Mouse (Mus musculus) forebrain, embryonic 15.5 days (tissue): Measurements from ENCODE around the gene Ngp. TPM values are rescaled to one million over a fixed set of nuclear protein-coding genes. Genes with fewer than 3 reads are reported as not detected.
"Not testable (repeated sequence)": the region's sequence is repeated elsewhere in the genome, so short reads cannot be mapped to it uniquely, and the experiment has no call there.

Experiments used
- ATAC-seq: fragments of 200-750 bp; cut with Nextera tagmentation; replicated peaks from 2 replicates; pipeline ENCODE4 v1.8.0; 2017; ENCODE audit warnings: mild to moderate bottlenecking, moderate TSS enrichment, moderate library complexity
- H3K27ac ChIP-seq: fragments of 300-500 bp; sonication (generic); replicated peaks from 2 replicates; pipeline ENCODE4 v1.5.1; 2015; ENCODE audit warnings: mild to moderate bottlenecking, inconsistent platforms
- H3K27me3 ChIP-seq: fragments of 300-500 bp; sonication (generic); 2 replicates; pipeline ENCODE4 v1.6.1; 2015; ENCODE audit warnings: inconsistent platforms
- H3K36me3 ChIP-seq: fragments of 300-500 bp; sonication (generic); 2 replicates; pipeline ENCODE4 v1.6.1; 2015; ENCODE audit warnings: mild to moderate bottlenecking, inconsistent platforms
- H3K4me1 ChIP-seq: fragments of 300-500 bp; sonication (generic); 2 replicates; pipeline ENCODE4 v1.6.1; 2015; ENCODE audit warnings: inconsistent platforms
- H3K4me2 ChIP-seq: fragments of 300-500 bp; sonication (generic); replicated peaks from 2 replicates; pipeline ENCODE4 v1.6.1; 2015; ENCODE audit warnings: mild to moderate bottlenecking, inconsistent platforms
- H3K4me3 ChIP-seq: fragments of 300-500 bp; sonication (generic); 2 replicates; pipeline ENCODE4 v1.5.1; 2015; ENCODE audit warnings: mild to moderate bottlenecking, inconsistent platforms
- H3K9ac ChIP-seq: fragments of 300-500 bp; sonication (generic); replicated peaks from 2 replicates; pipeline ENCODE4 v1.6.1; 2015; ENCODE audit warnings: mild to moderate bottlenecking, inconsistent platforms
- H3K9me3 ChIP-seq: fragments of 300-500 bp; sonication (generic); 2 replicates; pipeline ENCODE4 v1.6.1; 2016; ENCODE audit warnings: inconsistent platforms
- WGBS: fragments of 180-500 bp; shearing (Covaris S2); methylation state at CpG from one replicate; pipeline ENCODE4 v1.1.7; 2015; ENCODE audit warnings: mixed read lengths; 5-methylcytosine and 5-hydroxymethylcytosine counted together
- polyA plus RNA-seq: library from polyadenylated mRNA; unstranded; fragments of >200 nt; fragmentation: Nextera tagmentation; extraction: Ambion mirVana; gene quantifications from 2 replicates; pipeline ENCODE4 v1.2.1, GENCODE M21; 2015

Gene Ngp
- 0.41 and 1.6 TPM in 2 replicates for polyA plus RNA-seq

DNA sequence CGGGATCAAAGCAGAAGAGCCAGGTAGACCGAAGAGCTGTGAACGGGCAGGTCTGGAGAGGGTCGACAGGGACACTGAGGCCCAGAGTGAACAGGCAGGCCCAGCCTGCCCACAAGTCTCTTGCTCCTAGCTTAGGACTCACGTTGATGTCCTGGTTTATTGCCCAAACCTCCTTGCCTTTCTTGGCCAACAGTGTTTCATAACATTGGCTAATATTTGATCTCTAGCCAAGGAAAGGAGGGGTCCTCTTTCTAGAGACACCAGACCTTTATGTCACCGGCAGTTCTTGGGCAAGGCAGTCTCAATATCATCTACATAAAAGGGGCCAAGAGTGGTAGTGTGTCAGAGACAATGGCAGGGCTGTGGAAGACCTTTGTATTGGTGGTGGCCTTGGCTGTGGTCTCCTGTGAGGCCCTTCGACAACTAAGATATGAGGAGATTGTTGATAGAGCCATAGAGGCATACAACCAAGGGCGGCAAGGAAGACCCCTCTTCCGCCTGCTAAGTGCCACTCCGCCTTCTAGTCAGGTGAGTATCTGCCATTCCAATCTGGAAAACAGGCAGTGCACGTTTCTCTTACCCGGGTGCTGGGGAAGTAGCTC, at the start of gene Ngp:
TSS of gene Ngp (plus strand) at position 237 of the 602 bp plus-strand sequence.
- no peaks in the 10 kb centered on the region for H3K4me1 ChIP-seq
- WGBS: 94% methylated on average over 12 of the region's 12 CpGs
- ATAC-seq: no peak
- no peak within 1 kb of the TSS for H3K4me3 ChIP-seq
- no peaks in the 10 kb centered on the region for H3K27me3 ChIP-seq
- no peaks in the 10 kb centered on the region for H3K36me3 ChIP-seq
- no peak within 1 kb of the TSS for H3K9ac ChIP-seq
- no peaks in the 10 kb centered on the region for H3K9me3 ChIP-seq
- H3K4me2 ChIP-seq: no peak within 1 kb of the TSS
- H3K27ac ChIP-seq: no peak within 1 kb of the TSS

DNA sequence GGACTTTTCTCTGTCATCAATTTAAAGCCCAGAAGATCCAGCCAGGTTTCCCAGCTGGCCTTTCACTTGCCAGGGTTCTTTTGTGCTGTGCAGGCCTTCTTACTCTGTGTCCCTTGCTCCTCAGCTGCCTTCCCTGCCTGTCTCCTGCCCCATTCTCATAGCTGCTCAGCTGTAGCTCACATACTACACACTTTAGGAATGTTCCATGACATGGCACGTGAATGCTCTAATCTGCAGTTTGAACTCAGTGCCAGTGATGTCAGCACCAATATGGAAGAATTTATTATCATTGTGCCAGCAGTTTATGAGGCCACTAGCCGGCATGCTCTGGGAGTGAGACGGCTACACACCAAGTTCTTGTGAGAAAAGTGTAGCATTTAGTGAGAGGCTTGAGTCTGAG, 49.7 kb upstream of the Ngp start:
- Histone ChIP-seq H3K27ac (no peak overlapping the region), H3K9ac (no peak overlapping the region), H3K4me1 (peaks cover 5% of the 10 kb centered on the region; the same call in 1 of the 2 replicates), H3K4me2 (no peak overlapping the region), H3K36me3 (peaks cover 17% of the 10 kb centered on the region), H3K27me3 (no peaks in the 10 kb centered on the region), H3K9me3 (no peaks in the 10 kb centered on the region), H3K4me3 (no peak overlapping the region)
- 92% methylated on average over 3 of the region's 3 CpGs for WGBS
- no peak for ATAC-seq

DNA sequence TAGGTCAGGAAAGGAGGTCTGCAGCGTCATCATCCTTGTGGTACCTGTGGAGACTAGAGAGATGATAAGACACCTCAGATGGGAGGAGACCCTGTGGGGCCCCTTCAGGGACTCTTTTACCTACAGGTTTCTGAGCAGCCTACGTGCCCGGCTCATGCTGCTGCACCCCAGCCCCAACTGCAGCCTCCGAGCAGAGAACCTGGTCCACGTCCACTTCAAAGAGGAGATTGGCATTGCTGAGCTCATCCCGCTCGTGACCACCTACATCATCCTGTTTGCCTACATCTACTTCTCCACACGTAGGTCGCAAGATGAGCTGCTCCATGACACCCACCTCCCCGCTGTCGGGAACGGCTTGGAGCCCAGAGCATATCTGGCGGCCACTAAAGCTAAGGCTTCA, 45.7 kb upstream of the Ngp start:
- H3K9me3 ChIP-seq: no peaks in the 10 kb centered on the region
- no peak overlapping the region for H3K4me3 ChIP-seq
- peaks cover 41% of the 10 kb centered on the region for H3K36me3 ChIP-seq
- no peak overlapping the region for H3K27ac ChIP-seq
- no peaks in the 10 kb centered on the region for H3K4me1 ChIP-seq
- no peak overlapping the region for H3K4me2 ChIP-seq
- H3K9ac ChIP-seq: no peak overlapping the region
- H3K27me3 ChIP-seq: no peaks in the 10 kb centered on the region
- 93% methylated on average over 13 of the region's 13 CpGs for WGBS
- ATAC-seq: no peak

GRCm38 (mm10) chr9:110375668-110376067, 43.9 kb upstream of the Ngp start:
- no peak overlapping the region for H3K9ac ChIP-seq
- no peak for ATAC-seq
- no peaks in the 10 kb centered on the region for H3K4me1 ChIP-seq
- no peak overlapping the region for H3K4me2 ChIP-seq
- H3K36me3 ChIP-seq: peaks cover 52% of the 10 kb centered on the region
- H3K27ac ChIP-seq: no peak overlapping the region
- H3K9me3 ChIP-seq: no peaks in the 10 kb centered on the region
- WGBS: 96% methylated on average over 3 of the region's 3 CpGs
- no peak overlapping the region for H3K4me3 ChIP-seq
- no peaks in the 10 kb centered on the region for H3K27me3 ChIP-seq

GRCm38 (mm10) chr9:110377655-110378054, 41.9 kb upstream of the Ngp start:
- not testable (repeated sequence) for H3K27ac ChIP-seq, H3K27me3 ChIP-seq, H3K9ac ChIP-seq, H3K4me3 ChIP-seq, ATAC-seq, H3K4me2 ChIP-seq, H3K4me1 ChIP-seq, H3K9me3 ChIP-seq
- H3K36me3 ChIP-seq: peaks cover 67% of the 10 kb centered on the region
- whole genome bisulfite sequencing: 88% methylated on average over 14 of the region's 15 CpGs

DNA sequence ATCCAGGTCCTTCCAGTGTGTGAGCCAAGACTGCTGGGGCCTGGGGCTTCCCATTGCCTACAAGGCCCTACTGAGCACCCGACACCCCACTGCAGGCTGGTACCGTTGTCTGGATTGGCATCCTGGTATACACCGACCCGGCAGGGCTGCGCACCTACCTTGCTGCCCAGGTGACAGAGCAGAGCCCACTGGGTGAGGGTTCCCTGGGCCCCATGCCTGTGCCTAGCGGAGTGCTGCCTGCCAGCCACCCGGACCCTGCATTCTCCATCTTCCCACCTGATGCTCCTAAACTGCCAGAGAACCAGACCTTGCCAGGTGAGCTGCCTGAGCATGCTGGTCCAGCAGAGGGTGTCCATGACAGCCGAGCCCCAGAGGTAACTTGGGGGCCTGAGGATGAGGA, 40.2 kb upstream of the Ngp start:
- Histone ChIP-seq H3K9ac (no peak overlapping the region), H3K4me2 (no peak overlapping the region), H3K36me3 (peaks cover 70% of the 10 kb centered on the region), H3K27ac (no peak overlapping the region), H3K27me3 (no peaks in the 10 kb centered on the region), H3K9me3 (no peaks in the 10 kb centered on the region), H3K4me1 (no peaks in the 10 kb centered on the region), H3K4me3 (no peak overlapping the region)
- WGBS: 94% methylated on average over 8 of the region's 8 CpGs
- no peak for ATAC-seq

DNA sequence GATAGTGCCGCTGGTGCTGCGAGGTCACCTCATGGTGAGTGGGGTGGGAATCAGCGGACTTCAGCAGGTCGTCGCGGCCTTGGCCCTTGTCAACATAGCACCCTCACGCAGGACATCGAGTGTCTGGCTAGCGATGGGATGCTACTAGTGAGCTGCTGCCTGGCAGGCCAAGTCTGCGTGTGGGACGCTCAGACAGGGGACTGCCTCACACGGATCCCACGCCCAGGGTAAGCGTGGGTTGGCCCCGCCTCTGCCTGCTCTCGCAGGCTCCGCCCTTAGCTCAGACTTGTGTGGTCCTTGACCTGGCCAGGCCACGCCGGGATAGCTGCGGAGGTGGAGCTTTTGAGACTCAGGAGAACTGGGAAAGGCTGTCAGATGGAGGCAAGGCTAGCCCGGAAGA, 38.9 kb upstream of the Ngp start:
- ATAC-seq: no peak; the same call in 1 of the 2 replicates
- Histone ChIP-seq H3K4me2 (no peak overlapping the region), H3K27me3 (no peaks in the 10 kb centered on the region), H3K4me3 (no peak overlapping the region), H3K9ac (no peak overlapping the region), H3K27ac (no peak overlapping the region), H3K9me3 (no peaks in the 10 kb centered on the region), H3K4me1 (no peaks in the 10 kb centered on the region), H3K36me3 (peaks cover 78% of the 10 kb centered on the region)
- 41% methylated on average over 21 of the region's 21 CpGs for WGBS

DNA sequence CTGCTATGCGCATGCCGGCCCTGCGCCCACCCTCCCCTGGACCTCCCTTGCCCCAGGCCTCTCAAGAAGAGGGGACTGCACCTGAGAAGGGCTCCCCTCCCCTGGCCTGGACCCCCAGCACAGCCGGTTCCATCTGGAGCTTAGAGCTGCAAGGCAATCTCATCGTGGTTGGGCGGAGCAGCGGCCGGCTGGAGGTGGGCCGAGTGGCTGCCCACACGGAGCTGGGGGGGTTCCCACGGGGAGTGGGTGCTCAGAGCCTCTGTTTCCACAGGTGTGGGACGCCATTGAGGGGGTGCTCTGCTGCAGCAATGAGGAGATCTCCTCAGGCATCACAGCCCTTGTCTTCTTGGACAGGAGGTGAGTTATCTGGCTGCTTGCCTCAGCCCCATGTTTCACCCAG, 38.3 kb upstream of the Ngp start:
- Histone ChIP-seq H3K4me3 (no peak overlapping the region), H3K27me3 (no peaks in the 10 kb centered on the region), H3K4me1 (no peaks in the 10 kb centered on the region), H3K27ac (no peak overlapping the region), H3K9ac (no peak overlapping the region), H3K9me3 (no peaks in the 10 kb centered on the region), H3K4me2 (no peak overlapping the region), H3K36me3 (peaks cover 78% of the 10 kb centered on the region)
- 85% methylated on average over 12 of the region's 12 CpGs for WGBS
- no peak; the same call in 1 of the 2 replicates for ATAC-seq

GRCm38 (mm10) chr9:110384369-110384929, 35.1 kb upstream of the Ngp start:
- no peaks in the 10 kb centered on the region for H3K9me3 ChIP-seq
- no peak overlapping the region for H3K4me2 ChIP-seq
- H3K4me1 ChIP-seq: no peaks in the 10 kb centered on the region
- H3K27me3 ChIP-seq: no peaks in the 10 kb centered on the region
- WGBS: 82% methylated on average over 7 of the region's 7 CpGs
- peaks cover 88% of the 10 kb centered on the region for H3K36me3 ChIP-seq
- no peak overlapping the region for H3K9ac ChIP-seq
- H3K4me3 ChIP-seq: no peak overlapping the region
- ATAC-seq: no peak
- no peak overlapping the region for H3K27ac ChIP-seq

DNA sequence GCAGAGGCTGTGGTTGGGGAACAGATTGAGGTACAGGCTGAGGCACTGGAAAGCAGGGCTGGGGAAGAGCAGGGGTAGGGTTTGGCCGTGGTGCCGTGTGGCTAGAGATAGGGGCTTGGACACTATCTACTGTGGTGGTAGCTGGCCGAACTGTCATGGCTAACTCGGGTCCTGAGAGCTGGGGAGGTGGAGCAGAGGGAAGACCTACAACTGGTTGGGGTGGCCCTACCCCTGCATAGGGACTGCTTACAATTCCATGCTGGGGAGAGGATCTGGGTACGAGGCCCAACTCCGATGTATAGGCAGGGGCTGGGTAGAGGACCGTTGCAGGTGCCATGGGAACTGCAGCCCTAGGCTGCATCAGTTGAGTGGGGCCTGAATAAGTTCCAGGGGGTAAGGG, 31.5 kb upstream of the Ngp start:
- H3K4me2 ChIP-seq: no peak overlapping the region
- ATAC-seq: no peak
- 99% methylated on average over 7 of the region's 7 CpGs for WGBS

DNA sequence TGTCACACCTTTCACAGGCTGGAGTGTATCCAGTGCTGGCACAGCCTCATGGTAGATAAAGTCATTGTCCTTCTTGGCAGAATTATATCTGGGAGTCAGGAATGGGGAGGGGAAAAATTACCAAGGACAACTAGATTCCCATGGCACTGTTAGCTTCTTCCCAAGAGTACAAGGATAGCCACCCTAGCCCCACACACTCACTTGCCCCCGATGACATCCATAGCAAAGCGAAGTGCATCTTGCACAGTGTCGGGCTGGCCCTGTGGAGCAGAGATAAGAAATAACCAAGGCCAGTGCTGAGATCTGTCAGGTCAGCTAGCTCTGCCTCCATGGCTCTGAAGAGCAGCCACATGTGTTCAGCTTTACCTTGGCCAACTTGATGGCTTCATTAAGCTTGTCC, 28.7 kb upstream of the Ngp start:
- Histone ChIP-seq H3K9me3 (no peaks in the 10 kb centered on the region), H3K27me3 (no peaks in the 10 kb centered on the region), H3K27ac (no peak overlapping the region), H3K36me3 (peaks cover 85% of the 10 kb centered on the region), H3K4me1 (no peaks in the 10 kb centered on the region), H3K4me3 (no peak overlapping the region), H3K9ac (no peak overlapping the region), H3K4me2 (no peak overlapping the region)
- no peak for ATAC-seq
- 96% methylated on average over 3 of the region's 3 CpGs for WGBS

More for the DNA sequence above, 31.5 kb upstream of the Ngp start:
- Histone ChIP-seq H3K9ac (no peak overlapping the region), H3K9me3 (no peaks in the 10 kb centered on the region), H3K4me1 (no peaks in the 10 kb centered on the region), H3K4me3 (no peak overlapping the region), H3K27me3 (no peaks in the 10 kb centered on the region), H3K27ac (no peak overlapping the region), H3K36me3 (peaks cover 98% of the 10 kb centered on the region)

DNA sequence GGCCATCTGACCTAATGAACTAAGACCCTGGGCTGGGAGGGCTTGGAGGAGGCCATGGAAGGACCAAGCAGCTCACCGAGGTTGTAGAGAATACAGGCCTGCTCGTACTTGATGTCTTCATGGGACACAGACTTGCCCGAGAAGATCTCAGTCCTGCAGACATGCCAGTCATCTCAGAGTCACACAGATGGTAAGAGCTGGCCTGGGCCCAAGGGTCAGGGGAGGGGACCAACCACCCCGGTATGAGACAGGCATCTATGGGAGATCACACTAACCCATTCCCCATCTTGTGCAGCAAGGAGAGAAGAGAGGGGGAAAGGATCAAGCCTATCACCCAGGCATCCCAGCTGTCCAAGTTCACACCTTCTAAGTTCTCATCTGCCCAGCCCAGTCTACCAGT, 26.3 kb upstream of the Ngp start:
- Histone ChIP-seq H3K4me1 (no peaks in the 10 kb centered on the region), H3K4me3 (no peak overlapping the region), H3K9me3 (no peaks in the 10 kb centered on the region), H3K36me3 (peaks cover 79% of the 10 kb centered on the region), H3K9ac (no peak overlapping the region), H3K4me2 (no peak overlapping the region), H3K27me3 (no peaks in the 10 kb centered on the region), H3K27ac (no peak overlapping the region)
- 88% methylated on average over 4 of the region's 4 CpGs for WGBS
- no peak for ATAC-seq

GRCm38 (mm10) chr9:110400650-110401049, 18.9 kb upstream of the Ngp start:
- Histone ChIP-seq H3K4me3 (no peak overlapping the region), H3K4me1 (peaks cover 4% of the 10 kb centered on the region; the same call in 1 of the 2 replicates), H3K36me3 (peaks cover 17% of the 10 kb centered on the region), H3K9me3 (no peaks in the 10 kb centered on the region), H3K9ac (no peak overlapping the region), H3K4me2 (no peak overlapping the region), H3K27ac (no peak overlapping the region), H3K27me3 (no peaks in the 10 kb centered on the region)
- no peak for ATAC-seq
- WGBS: 84% methylated on average over 5 of the region's 5 CpGs
